Mouse (Mus musculus) heart, postnatal 25 days (tissue): Measurements from ENCODE around the gene Wfdc10. TPM values are rescaled to one million over a fixed set of nuclear protein-coding genes. Genes with fewer than 3 reads are reported as not detected.

ENCODE experiments used
- DNase-seq: peaks from one replicate; pipeline ENCODE4 v3.0.0; 2022; ENCODE audit warnings: low spot score
- intact Hi-C: fragments of 180-260 bp; cut with DNase I; formaldehyde crosslinking; loops from one replicate; pipeline ENCODE4 v1.15.1; 2025
- total RNA-seq, 2 experiments: library from RNA; stranded (reverse); gene quantifications; 2 replicates each; pipeline ENCODE4 v1.2.3; 2021

The Wfdc10 gene
- total RNA-seq, 2 experiments from 2014 or later = not detected

DNA sequence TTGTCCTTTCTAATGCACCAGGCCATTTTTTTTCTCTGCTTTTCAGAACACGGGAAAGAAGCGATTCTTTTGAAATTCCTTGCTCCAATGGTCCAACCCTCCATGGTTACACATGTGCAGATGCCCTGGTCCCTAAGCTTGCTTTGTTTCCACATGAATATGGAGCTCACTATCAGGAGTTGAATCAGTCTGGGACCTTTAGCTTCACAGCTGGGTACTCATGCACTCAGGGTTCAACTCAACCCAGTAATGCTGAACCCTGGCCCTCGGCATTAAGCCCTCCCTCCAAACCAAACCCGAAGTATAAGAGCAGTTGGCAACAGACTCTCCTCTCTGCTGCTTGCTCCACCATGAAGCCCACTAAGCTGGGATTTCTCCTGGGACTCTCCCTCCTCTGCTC lies 42.4 kb downstream of the Wfdc10 start, which contains the start of gene Spint4:
Gene Spint4 (plus strand): TSS at position 301 of the 400 bp plus-strand sequence.
- DNase-seq = no peak
- intact Hi-C loops = no loop called here

GRCm38 (mm10) chr2:164700959-164701358 lies 45.1 kb downstream of the Wfdc10 start:
- no peak for DNase-seq
- intact Hi-C loops = no loop called here

- no peak for DNase-seq
- intact Hi-C loops = no loop called here
These were observed 45.9 kb downstream of the Wfdc10 start for GRCm38 (mm10) chr2:164701761-164702160.

- intact Hi-C loops = no loop called here
- DNase-seq = no peak
These were observed 48.4 kb downstream of the Wfdc10 start for GRCm38 (mm10) chr2:164704235-164704634.

DNA sequence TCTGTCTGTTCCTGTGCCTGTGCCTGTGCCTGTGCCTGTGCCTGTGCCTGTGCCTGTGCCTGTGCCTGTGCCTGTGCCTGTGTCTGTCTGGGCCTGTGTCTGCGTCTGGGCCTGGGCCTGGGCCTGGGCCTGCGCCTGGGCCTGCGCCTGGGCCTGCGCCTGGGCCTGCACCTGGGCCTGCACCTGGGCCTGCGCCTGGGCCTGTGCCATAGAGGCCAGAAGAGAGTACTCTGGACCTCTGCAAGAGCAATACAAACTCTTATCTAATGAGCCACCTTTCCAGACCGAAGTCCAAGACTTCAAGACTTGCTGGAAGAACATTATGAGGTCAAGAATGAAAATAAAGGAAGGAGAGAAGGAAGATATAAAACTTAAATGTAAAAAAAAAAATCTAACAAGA lies 49.5 kb downstream of the Wfdc10 start:
- DNase-seq = no peak
- intact Hi-C loops = no loop called here

DNA sequence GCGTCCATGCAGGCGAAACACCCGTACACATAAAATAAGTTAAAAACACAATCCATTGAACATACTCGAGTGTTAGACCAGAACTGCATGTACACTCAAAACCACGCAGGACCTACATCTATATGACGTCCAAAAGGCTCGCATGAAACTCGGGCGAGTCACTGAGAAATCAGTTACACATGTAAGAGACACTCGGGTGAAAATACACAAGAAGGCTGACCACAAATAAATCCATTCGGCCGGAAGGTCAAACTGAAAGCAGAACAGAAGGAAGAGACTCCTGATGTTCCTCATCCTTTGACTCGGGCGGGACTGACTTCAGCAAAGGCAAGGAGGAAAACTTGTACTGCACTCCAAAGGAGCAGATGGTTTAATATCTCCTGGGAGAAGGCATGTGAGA lies 50.1 kb downstream of the Wfdc10 start:
- DNase-seq = no peak
- intact Hi-C loops = no loop called here

Other genes with a start within 250 kb of the Wfdc10 start
- 10 to 100 TPM; 19.7 to 22.4 TPM for gene Sdc4, start 212.2 kb upstream of the Wfdc10 start, total RNA-seq
- gene Sys1, start 199.1 kb upstream of the Wfdc10 start, total RNA-seq = 10 to 100 TPM; 22.2 to 26.8 TPM
- 1 to 10 TPM; 1.4 to 2.5 TPM for gene Gm20458, start 195.1 kb upstream of the Wfdc10 start, total RNA-seq
- not detected for gene Trp53tg5, start 182.3 kb upstream of the Wfdc10 start, total RNA-seq
- gene Dbndd2, start 169.9 kb upstream of the Wfdc10 start, total RNA-seq = 10 to 100 TPM; 14.4 to 21.9 TPM
- 10 to 100 TPM; 34.7 to 34.8 TPM for gene Pigt, start 158.5 kb upstream of the Wfdc10 start, total RNA-seq
- gene Wfdc2, start 93.6 kb upstream of the Wfdc10 start, total RNA-seq = under 1 TPM; 0.78 to 0.83 TPM
- gene Spint3, start 82.6 kb upstream of the Wfdc10 start, total RNA-seq = not detected
- gene Wfdc6a, start 70.6 kb upstream of the Wfdc10 start, total RNA-seq = under 1 TPM in 1 of 2 experiments, not detected in 1; 0.34 TPM
- not detected for gene Eppin, start 62.5 kb upstream of the Wfdc10 start, total RNA-seq
- gene Wfdc6b, start 42.5 kb upstream of the Wfdc10 start, total RNA-seq = not detected
- gene Wfdc8, start 42.4 kb upstream of the Wfdc10 start, total RNA-seq = not detected
- gene Wfdc16, start 17.2 kb upstream of the Wfdc10 start, total RNA-seq = not detected
- gene Wfdc9, start 537 bp downstream of the Wfdc10 start, total RNA-seq = not detected
- gene Wfdc11, start 18.0 kb downstream of the Wfdc10 start, total RNA-seq = not detected
- not detected for gene Wfdc13, start 29.1 kb downstream of the Wfdc10 start, total RNA-seq
- not detected for gene Spint4, start 42.5 kb downstream of the Wfdc10 start, total RNA-seq
- gene Spint5, start 59.3 kb downstream of the Wfdc10 start, total RNA-seq = not detected
- gene Wfdc3, start 89.9 kb downstream of the Wfdc10 start, total RNA-seq = under 1 TPM; 0.28 to 0.29 TPM
- gene Dnttip1, start 89.9 kb downstream of the Wfdc10 start, total RNA-seq = 10 to 100 TPM; 24.4 to 25.8 TPM
- 1 to 10 TPM; 2.4 to 2.9 TPM for gene Ube2c, start 113.9 kb downstream of the Wfdc10 start, total RNA-seq
- gene Tnnc2, start 123.9 kb downstream of the Wfdc10 start, total RNA-seq = not detected
- gene Snx21, start 129.8 kb downstream of the Wfdc10 start, total RNA-seq = 10 to 100 TPM; 24.7 to 27.5 TPM
- 10 to 100 TPM; 10.7 to 12.2 TPM for gene Acot8, start 148.8 kb downstream of the Wfdc10 start, total RNA-seq
- 1 to 10 TPM; 2.5 to 3.1 TPM for gene Zswim3, start 149.1 kb downstream of the Wfdc10 start, total RNA-seq
- gene Zswim1, start 166.6 kb downstream of the Wfdc10 start, total RNA-seq = 1 to 10 TPM; 3.6 to 4.5 TPM
- gene Spata25, start 172.5 kb downstream of the Wfdc10 start, total RNA-seq = under 1 TPM; 0.42 to 0.64 TPM
- 100 to 1,000 TPM in 1 of 2 experiments, 10 to 100 TPM in 1; 90.9 to 108 TPM for gene Ctsa, start 176.8 kb downstream of the Wfdc10 start, total RNA-seq
- 10 to 100 TPM; 39.9 to 44.6 TPM for gene Neurl2, start 177.4 kb downstream of the Wfdc10 start, total RNA-seq
- gene Pltp, start 201.7 kb downstream of the Wfdc10 start, total RNA-seq = 10 to 100 TPM; 35.9 to 37.5 TPM
- gene Pcif1, start 223.3 kb downstream of the Wfdc10 start, total RNA-seq = 10 to 100 TPM; 27.5 to 34.6 TPM